Mouse (Mus musculus) MEL (cell line): ENCODE results near the gene Nnat. TPM values are rescaled to one million over a fixed set of nuclear protein-coding genes. Genes with fewer than 3 reads are reported as not detected.

Experiments
- DNase-seq: peaks from one replicate; pipeline ENCODE4 v3.0.0; 2011; ENCODE audit warnings: low read depth, low spot score
- H3K27ac ChIP-seq: 2 replicates; pipeline ENCODE4 v1.5.1; 2012; ENCODE audit warnings: low read depth, mild to moderate bottlenecking, control low read depth, low read length, moderate library complexity; ENCODE audit not compliant: control insufficient read depth
- H3K27me3 ChIP-seq, 2 experiments: fragments of 150-350 bp in 1 of 2; sonication (generic) in 1 of 2; 2 replicates each; pipeline ENCODE4 v1.6.1; 2012; ENCODE audit warnings: low read length in 2 of 2, mild to moderate bottlenecking in 2 of 2, improper control_type of control experiment in 1 of 2, moderate library complexity in 1 of 2; ENCODE audit not compliant: insufficient read depth in 2 of 2, control insufficient read depth in 1 of 2
- H3K36me3 ChIP-seq, 2 experiments: 2 replicates each; pipeline ENCODE4 v1.6.1; 2012 to 2014; ENCODE audit warnings: low read length in 2 of 2, improper control_type of control experiment in 1 of 2, inconsistent platforms in 1 of 2, mild to moderate bottlenecking in 1 of 2; ENCODE audit not compliant: insufficient read depth in 2 of 2, control insufficient read depth in 1 of 2
- H3K4me1 ChIP-seq, 2 experiments: fragments of 150-350 bp in 1 of 2; sonication (generic) in 1 of 2; 2 replicates each; pipeline ENCODE4 v1.6.1; 2012; ENCODE audit warnings: low read length in 2 of 2, improper control_type of control experiment in 1 of 2, mild to moderate bottlenecking in 1 of 2; ENCODE audit not compliant: insufficient read depth in 2 of 2, control insufficient read depth in 1 of 2
- H3K4me3 ChIP-seq, 2 experiments: fragments of 150-350 bp in 1 of 2; sonication (generic) in 1 of 2; 2 replicates each; pipeline ENCODE4 v1.5.1; 2012; ENCODE audit warnings: low read depth in 2 of 2, low read length in 2 of 2, mild to moderate bottlenecking in 2 of 2, moderate library complexity in 2 of 2, control low read depth in 1 of 2, improper control_type of control experiment in 1 of 2; ENCODE audit not compliant: control insufficient read depth in 1 of 2, insufficient read depth in 1 of 2
- H3K79me2 ChIP-seq: 2 replicates; pipeline ENCODE4 v1.6.1; 2012; ENCODE audit warnings: mild to moderate bottlenecking, low read length, moderate library complexity; ENCODE audit not compliant: control insufficient read depth, poor library complexity, insufficient read depth
- H3K9ac ChIP-seq: 2 replicates; pipeline ENCODE4 v1.6.1; 2012; ENCODE audit warnings: low read depth, mild to moderate bottlenecking, control low read depth, low read length, moderate library complexity; ENCODE audit not compliant: control insufficient read depth, poor library complexity, severe bottlenecking
- H3K9me3 ChIP-seq: fragments of 150-350 bp; sonication (generic); replicated peaks from 2 replicates; pipeline ENCODE4 v1.6.1; 2012; ENCODE audit warnings: mild to moderate bottlenecking, low read length, improper control_type of control experiment, moderate library complexity; ENCODE audit not compliant: insufficient read depth
- BHLHE40 ChIP-seq: IDR thresholded peaks from 2 replicates; pipeline ENCODE4 v1.6.1; 2012; ENCODE audit warnings: low read depth, mild to moderate bottlenecking, inconsistent platforms, low read length, improper control_type of control experiment, borderline replicate concordance
- GATA1 ChIP-seq: IDR thresholded peaks from 2 replicates; pipeline ENCODE4 v1.6.1; 2011; ENCODE audit warnings: low read depth, low read length, improper control_type of control experiment
- JUND ChIP-seq: IDR thresholded peaks from 2 replicates; pipeline ENCODE4 v1.6.1; 2011; ENCODE audit warnings: low read depth, mild to moderate bottlenecking, improper control_type of control experiment, low read length
- MAX ChIP-seq: IDR thresholded peaks from 2 replicates; pipeline ENCODE4 v1.6.1; 2011; ENCODE audit warnings: low read length, improper control_type of control experiment
- MXI1 ChIP-seq: IDR thresholded peaks from 2 replicates; pipeline ENCODE4 v1.6.1; 2011; ENCODE audit warnings: mild to moderate bottlenecking, low read depth, low read length, improper control_type of control experiment
- MYC ChIP-seq: IDR thresholded peaks from 2 replicates; pipeline ENCODE4 v1.6.1; 2011; ENCODE audit warnings: low read depth, mild to moderate bottlenecking, low read length, improper control_type of control experiment, moderate library complexity
- NRF1 ChIP-seq: IDR thresholded peaks from 2 replicates; pipeline ENCODE4 v1.6.1; 2014; ENCODE audit warnings: low read depth, mild to moderate bottlenecking, inconsistent platforms, low read length, improper control_type of control experiment, moderate library complexity; ENCODE audit not compliant: poor library complexity, insufficient read depth, severe bottlenecking
- UBTF ChIP-seq: IDR thresholded peaks from 2 replicates; pipeline ENCODE4 v1.6.1; 2012; ENCODE audit warnings: low read depth, mild to moderate bottlenecking, inconsistent platforms, low read length, improper control_type of control experiment, moderate library complexity, borderline replicate concordance; ENCODE audit not compliant: insufficient read depth
- USF1 ChIP-seq: IDR thresholded peaks from 2 replicates; pipeline ENCODE4 v1.6.1; 2014; ENCODE audit warnings: low read depth, mild to moderate bottlenecking, inconsistent platforms, low read length, improper control_type of control experiment, moderate library complexity
- USF2 ChIP-seq, 2 experiments: IDR thresholded peaks; 2 replicates each; pipeline ENCODE4 v1.6.1; 2011 to 2012; ENCODE audit warnings: improper control_type of control experiment in 2 of 2, low read length in 2 of 2, borderline replicate concordance in 1 of 2, inconsistent platforms in 1 of 2, low read depth in 1 of 2, mild to moderate bottlenecking in 1 of 2; ENCODE audit not compliant: insufficient read depth in 1 of 2
- ZNF384 ChIP-seq: IDR thresholded peaks from 2 replicates; pipeline ENCODE4 v1.6.1; 2012; ENCODE audit warnings: low read depth, mild to moderate bottlenecking, inconsistent platforms, low read length, improper control_type of control experiment
- polyA plus RNA-seq, 2 experiments: library from polyadenylated mRNA; stranded (reverse) in 1 of 2; unstranded in 1 of 2; fragments of >175 nt in 1 of 2; fragments of >200 nt in 1 of 2; gene quantifications; 2 replicates each; pipeline versions ENCODE4 v1.2.1 to v1.2.4; 2012; ENCODE audit warnings: low replicate concordance in 2 of 2, low read depth in 1 of 2; ENCODE audit not compliant: insufficient read length in 2 of 2, insufficient read depth in 1 of 2, missing spikeins in 1 of 2
- total RNA-seq: library from RNA; depleted of rRNA; stranded (reverse); fragments of 300-350 nt; gene quantifications from 2 replicates; pipeline ENCODE4 v1.2.3, GENCODE M21; 2012

Nnat gene
- total and polyA plus RNA-seq, 3 experiments = 0.92 to 1.5 TPM; not detected in 1

DNA sequence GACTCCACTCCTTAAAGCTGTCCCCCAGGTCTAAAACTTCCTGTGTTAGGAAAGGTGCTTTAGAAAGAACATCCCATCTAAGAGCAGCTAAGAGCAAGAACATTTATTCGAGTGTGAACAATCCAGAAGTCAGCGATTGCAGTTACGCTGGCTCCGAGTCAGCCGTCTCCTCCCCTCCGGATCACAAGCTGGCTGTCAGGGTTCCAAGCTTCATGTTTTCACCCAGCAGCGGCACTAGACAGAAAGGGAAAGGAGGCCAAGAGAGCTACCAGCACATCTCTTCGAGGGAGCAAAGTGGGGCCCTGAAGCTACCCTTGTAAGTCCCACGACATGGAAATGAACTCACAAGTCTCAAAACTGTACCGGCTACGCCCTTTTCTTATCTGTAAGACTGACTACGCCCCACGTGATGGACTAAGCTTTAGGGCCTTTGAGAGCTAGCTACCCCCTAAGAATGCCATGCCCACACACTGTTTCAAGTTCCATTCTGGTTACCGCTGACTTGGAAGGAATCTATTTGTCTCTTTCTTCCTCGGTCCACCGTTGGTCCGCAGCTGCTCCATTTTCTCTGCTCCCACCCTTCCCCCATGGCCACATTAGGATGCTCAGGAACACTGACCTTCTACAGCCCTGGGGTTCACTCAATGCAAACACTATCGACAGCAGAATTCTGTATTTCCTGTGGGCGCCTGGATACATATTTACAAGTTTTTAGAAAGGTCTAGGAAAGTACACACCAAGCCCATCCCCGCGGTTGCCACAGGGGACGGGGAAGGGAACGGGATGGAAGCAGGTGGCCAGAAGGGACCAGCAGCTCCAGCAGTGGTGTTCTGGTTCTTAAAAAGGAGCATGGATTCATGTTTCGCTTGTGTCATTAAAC is 19.6 kb upstream of the Nnat start:
- DNase-seq = peak; percentile 69
- Histone ChIP-seq H3K4me3 (no peak overlapping the region), H3K9ac (peak overlapping the region; percentile 8; the same call in 1 of the 2 replicates), H3K27me3 (no peaks in the 10 kb centered on the region), H3K9me3 (no peaks in the 10 kb centered on the region), H3K79me2 (no peaks in the 10 kb centered on the region), H3K27ac (peak overlapping the region; percentile 36; the same call in 1 of the 2 replicates)
- TF ChIP-seq ZNF384 (no peak), JUND (no peak), MXI1 (0 out of 2 replicates have a peak, but pooled peaks have one; percentile 33), GATA1 (peak; percentile 64), USF2 (IDR thresholded peaks at IDR 0.05; ENCODE audit: borderline replicate concordance in 1 of 2, insufficient read depth in 1 of 2, low read depth in 1 of 2, low read length in 2 of 2) (peak in 1 of 2 experiments; percentile 70; a peak in 2 of 4 replicates), USF1 (peak; percentile 92), UBTF (no peak), MYC (no peak), BHLHE40 (peak; percentile 77; the same call in 1 of the 2 replicates), MAX (peak; percentile 75)
- TF ChIP-seq, all 39 proteins: peak for 6
- peaks cover 0 to 10% of the 10 kb centered on the region in 2 experiments; a peak in 3 of 4 replicates for H3K36me3 ChIP-seq
- peaks cover 7 to 12% of the 10 kb centered on the region in 2 experiments for H3K4me1 ChIP-seq

DNA sequence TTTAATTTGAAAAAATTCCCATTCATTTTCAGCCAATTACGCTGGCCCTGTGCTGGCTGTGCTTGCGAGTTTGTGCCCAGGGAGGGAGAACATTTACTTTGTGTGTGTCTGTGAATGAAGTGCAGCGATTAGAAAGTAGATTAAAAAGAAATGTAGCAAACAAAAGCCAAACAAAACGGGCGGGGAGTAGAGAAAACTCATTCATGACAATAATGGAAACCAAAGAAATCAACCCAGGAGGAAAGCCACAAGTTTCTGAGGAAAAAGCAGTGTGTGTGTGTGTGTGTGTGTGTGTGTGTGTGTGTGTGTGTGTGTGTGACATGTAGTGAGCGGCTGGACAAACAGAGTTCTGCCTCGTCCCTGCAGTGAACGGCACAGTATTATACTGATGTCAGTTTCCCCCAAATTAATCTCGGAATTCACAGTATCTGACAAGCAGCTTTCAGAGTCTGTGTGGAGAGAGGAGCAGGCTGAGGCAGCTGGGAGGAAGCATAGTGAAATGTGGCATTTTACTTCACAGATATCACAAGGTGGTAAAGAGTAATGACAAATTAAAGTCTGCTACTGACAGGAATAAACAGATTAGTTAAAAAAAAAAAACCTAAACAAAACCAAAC is 18.8 kb upstream of the Nnat start:
- Histone ChIP-seq H3K36me3 (peaks cover 0 to 10% of the 10 kb centered on the region in 2 experiments; a peak in 3 of 4 replicates), H3K4me3 (no peak overlapping the region), H3K9me3 (no peaks in the 10 kb centered on the region), H3K4me1 (peaks cover 7 to 12% of the 10 kb centered on the region in 2 experiments), H3K27ac (no peak overlapping the region), H3K79me2 (no peaks in the 10 kb centered on the region), H3K27me3 (no peaks in the 10 kb centered on the region), H3K9ac (no peak overlapping the region)
- TF ChIP-seq GATA1 (no peak), MXI1 (no peak), NRF1 (no peak), ZNF384 (no peak)
- DNase-seq = no peak
